Mouse (Mus musculus) embryonic facial prominence, embryonic 11.5 days (tissue): ENCODE data around the gene Grin2b. TPM values are rescaled to one million over a fixed set of nuclear protein-coding genes. Genes with fewer than 3 reads are reported as not detected.

ENCODE experiments used
- ATAC-seq: fragments of 200-750 bp; cut with Nextera tagmentation; replicated peaks from 2 replicates; pipeline ENCODE4 v1.8.0; 2017; ENCODE audit warnings: low read depth; ENCODE audit not compliant: insufficient number of reproducible peaks, low FRiP score, low TSS enrichment
- DNase-seq: peaks from one replicate; pipeline ENCODE4 v3.0.0-alpha.2; 2015; ENCODE audit warnings: low spot score
- H3K27ac ChIP-seq: fragments of 300-500 bp; sonication (generic); replicated peaks from 2 replicates; pipeline ENCODE4 v1.5.1; 2014; ENCODE audit warnings: mild to moderate bottlenecking, low read depth, low read length, control low read depth
- H3K27me3 ChIP-seq: fragments of 300-500 bp; sonication (generic); 2 replicates; pipeline ENCODE4 v1.6.1; 2014; ENCODE audit warnings: mild to moderate bottlenecking, low read length, moderate library complexity, mixed read lengths; ENCODE audit not compliant: control insufficient read depth, insufficient read depth
- H3K36me3 ChIP-seq: fragments of 300-500 bp; sonication (generic); replicated peaks from 2 replicates; pipeline ENCODE4 v1.6.1; 2014; ENCODE audit warnings: low read depth, mild to moderate bottlenecking, low read length, moderate library complexity, mixed read lengths; ENCODE audit not compliant: control insufficient read depth, insufficient read depth
- H3K4me1 ChIP-seq: fragments of 300-500 bp; sonication (generic); 2 replicates; pipeline ENCODE4 v1.6.1; 2014; ENCODE audit warnings: low read length, mixed read lengths; ENCODE audit not compliant: control insufficient read depth, insufficient read depth
- H3K4me2 ChIP-seq: fragments of 300-500 bp; sonication (generic); 2 replicates; pipeline ENCODE4 v1.6.1; 2014; ENCODE audit warnings: low read depth, mild to moderate bottlenecking, control low read depth, low read length, moderate library complexity
- H3K4me3 ChIP-seq: fragments of 300-500 bp; sonication (generic); 2 replicates; pipeline ENCODE4 v1.5.1; 2014; ENCODE audit warnings: low read depth, low read length, control low read depth
- H3K9ac ChIP-seq: fragments of 300-500 bp; sonication (generic); replicated peaks from 2 replicates; pipeline ENCODE4 v1.6.1; 2014; ENCODE audit warnings: mild to moderate bottlenecking, control low read depth, low read length
- H3K9me3 ChIP-seq: fragments of 300-500 bp; sonication (generic); replicated peaks from 2 replicates; pipeline ENCODE4 v1.6.1; 2016; ENCODE audit warnings: mild to moderate bottlenecking, low read length, inconsistent platforms, mixed read lengths; ENCODE audit not compliant: control insufficient read depth
- WGBS: fragments of 180-500 bp; shearing (Covaris S2); extraction: QIAGEN DNeasy Blood & Tissue Kit; methylation state at CpG from one replicate; pipeline ENCODE4 v1.1.7; 2014; 5-methylcytosine and 5-hydroxymethylcytosine counted together
- polyA plus RNA-seq: library from polyadenylated mRNA; unstranded; fragments of >200 nt; fragmentation: Nextera tagmentation; extraction: Ambion mirVana; gene quantifications from 2 replicates; pipeline ENCODE4 v1.2.1, GENCODE M21; 2014

The Grin2b gene
- polyA plus RNA-seq, 1 experiment from 2014 or later: 0.45 TPM

- Histone ChIP-seq H3K27ac (no peak overlapping the region), H3K9me3 (no peaks in the 10 kb centered on the region), H3K4me2 (no peak overlapping the region), H3K9ac (no peak overlapping the region), H3K36me3 (no peaks in the 10 kb centered on the region), H3K4me3 (no peak overlapping the region), H3K4me1 (no peaks in the 10 kb centered on the region), H3K27me3 (no peaks in the 10 kb centered on the region)
- WGBS: 60% methylated on average over 8 of the region's 8 CpGs
- no peak for ATAC-seq
- DNase-seq: no peak
Measured at GRCm38 (mm10) chr6:135876163-135876726, 297.1 kb downstream of the Grin2b start.

DNA sequence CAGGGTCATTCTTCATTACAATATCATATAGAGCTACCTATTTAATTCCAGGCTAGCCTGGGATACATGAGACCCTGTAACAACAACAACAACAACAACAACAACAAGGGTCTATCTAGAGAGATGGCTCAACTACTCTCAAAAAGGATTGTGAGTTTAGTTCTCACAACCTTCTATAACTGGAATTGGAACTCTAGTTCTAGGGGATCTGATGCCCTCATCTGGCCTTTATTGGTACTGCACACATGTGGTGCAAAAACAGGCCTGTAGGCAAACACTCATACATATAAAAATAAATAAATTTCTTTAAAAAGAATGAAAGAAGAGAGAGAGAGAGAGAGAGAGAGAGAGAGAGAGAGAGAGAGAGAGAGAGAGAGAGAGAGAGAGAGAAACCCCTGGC is 298.7 kb downstream of the Grin2b start:
- Histone ChIP-seq H3K4me3 (no peak overlapping the region), H3K9me3 (no peaks in the 10 kb centered on the region), H3K9ac (no peak overlapping the region), H3K4me2 (no peak overlapping the region), H3K27me3 (no peaks in the 10 kb centered on the region), H3K36me3 (no peaks in the 10 kb centered on the region), H3K27ac (no peak overlapping the region), H3K4me1 (no peaks in the 10 kb centered on the region)
- no peak for ATAC-seq
- DNase-seq: no peak

DNA sequence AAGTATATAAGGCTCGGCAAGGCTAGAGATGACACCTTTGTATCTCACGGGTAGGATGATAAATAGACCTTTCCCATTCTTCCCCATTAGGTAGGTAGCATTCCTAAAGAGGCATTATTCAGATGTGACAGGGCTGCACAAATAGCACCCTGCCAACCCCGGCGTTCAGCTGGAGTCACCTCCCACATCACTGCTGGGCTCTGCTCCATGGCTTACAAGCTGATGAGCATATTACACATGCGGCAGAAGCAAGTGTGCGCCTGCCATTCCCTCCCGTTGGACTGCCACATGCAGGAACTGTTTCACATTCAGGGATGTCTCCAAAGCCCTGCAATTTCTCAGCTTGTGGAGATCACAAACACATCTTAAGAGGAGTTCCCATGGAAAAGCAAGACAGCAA is 307.5 kb downstream of the Grin2b start:
- ATAC-seq: no peak
- H3K27me3 ChIP-seq: no peaks in the 10 kb centered on the region
- WGBS: 89% methylated on average over 7 of the region's 7 CpGs

DNA sequence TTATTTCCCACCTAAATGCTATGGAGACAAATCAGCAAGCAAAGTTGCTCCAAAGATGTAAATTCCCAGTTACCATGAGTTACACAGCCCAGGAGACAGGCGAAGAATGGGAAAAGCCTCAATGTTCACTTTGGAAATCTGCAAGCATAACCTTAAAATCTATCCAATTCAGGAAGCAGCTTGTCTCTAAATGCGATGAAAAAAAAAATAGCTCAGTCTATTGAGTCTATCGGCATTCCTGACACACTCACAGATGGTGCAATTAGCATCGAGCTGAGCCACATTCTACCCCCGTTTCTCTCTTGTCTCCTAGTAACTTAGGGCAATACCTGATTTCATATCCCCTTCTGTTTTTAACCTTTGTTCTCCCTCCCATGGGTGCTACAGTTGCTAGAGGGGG is 309.3 kb downstream of the Grin2b start:
- H3K27ac ChIP-seq: no peak overlapping the region
- ATAC-seq (no peak), DNase-seq (no peak)
- H3K4me2 ChIP-seq: no peak overlapping the region
- no peaks in the 10 kb centered on the region for H3K4me1 ChIP-seq
- no peaks in the 10 kb centered on the region for H3K9me3 ChIP-seq
- H3K9ac ChIP-seq: no peak overlapping the region
- no peaks in the 10 kb centered on the region for H3K27me3 ChIP-seq
- 76% methylated on average over 5 of the region's 5 CpGs for WGBS
- no peak overlapping the region for H3K4me3 ChIP-seq
- H3K36me3 ChIP-seq: no peaks in the 10 kb centered on the region

More for the DNA sequence above, 307.5 kb downstream of the Grin2b start:
- H3K4me2 ChIP-seq: no peak overlapping the region
- no peaks in the 10 kb centered on the region for H3K36me3 ChIP-seq
- no peak overlapping the region for H3K9ac ChIP-seq
- H3K27ac ChIP-seq: no peak overlapping the region
- no peak overlapping the region for H3K4me3 ChIP-seq
- DNase-seq: no peak
- H3K4me1 ChIP-seq: no peaks in the 10 kb centered on the region
- no peaks in the 10 kb centered on the region for H3K9me3 ChIP-seq

- no peak overlapping the region for H3K4me3 ChIP-seq
- 63% methylated on average over 8 of the region's 8 CpGs for WGBS
- no peak overlapping the region for H3K9ac ChIP-seq
- H3K4me2 ChIP-seq: no peak overlapping the region
- H3K36me3 ChIP-seq: no peaks in the 10 kb centered on the region
- no peak for ATAC-seq
- no peak for DNase-seq
- H3K4me1 ChIP-seq: no peaks in the 10 kb centered on the region
- no peaks in the 10 kb centered on the region for H3K9me3 ChIP-seq
- no peak overlapping the region for H3K27ac ChIP-seq
- H3K27me3 ChIP-seq: no peaks in the 10 kb centered on the region
Measured at GRCm38 (mm10) chr6:135859502-135859901, 313.8 kb downstream of the Grin2b start.

DNA sequence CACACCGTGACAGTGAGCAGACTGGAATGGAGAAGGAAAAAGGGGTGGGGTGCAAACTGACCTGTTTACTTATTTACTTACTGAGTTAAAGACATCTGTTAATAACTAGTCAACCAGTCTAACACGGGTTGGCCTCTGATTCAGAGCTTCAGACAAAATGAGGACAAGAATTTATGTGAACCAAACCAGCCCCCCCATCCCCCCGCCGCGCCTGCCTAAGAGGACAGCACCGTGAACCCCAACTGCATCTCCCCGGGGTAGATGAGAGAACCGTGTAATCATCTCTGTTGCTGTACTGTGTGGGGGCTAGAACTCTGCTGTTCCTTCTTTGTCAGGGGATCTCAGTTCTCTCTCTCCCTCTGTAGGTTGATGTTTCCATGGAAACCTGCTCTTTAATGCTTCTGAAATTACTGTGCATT is 319.1 kb downstream of the Grin2b start:
- Histone ChIP-seq H3K9ac (no peak overlapping the region), H3K36me3 (no peaks in the 10 kb centered on the region), H3K27ac (no peak overlapping the region), H3K4me2 (no peak overlapping the region), H3K4me3 (no peak overlapping the region), H3K27me3 (no peaks in the 10 kb centered on the region), H3K4me1 (no peaks in the 10 kb centered on the region), H3K9me3 (no peaks in the 10 kb centered on the region)
- ATAC-seq (peak; percentile 62; the same call in 1 of the 2 replicates), DNase-seq (peak; percentile 59)
- 37% methylated on average over 8 of the region's 8 CpGs for WGBS

DNA sequence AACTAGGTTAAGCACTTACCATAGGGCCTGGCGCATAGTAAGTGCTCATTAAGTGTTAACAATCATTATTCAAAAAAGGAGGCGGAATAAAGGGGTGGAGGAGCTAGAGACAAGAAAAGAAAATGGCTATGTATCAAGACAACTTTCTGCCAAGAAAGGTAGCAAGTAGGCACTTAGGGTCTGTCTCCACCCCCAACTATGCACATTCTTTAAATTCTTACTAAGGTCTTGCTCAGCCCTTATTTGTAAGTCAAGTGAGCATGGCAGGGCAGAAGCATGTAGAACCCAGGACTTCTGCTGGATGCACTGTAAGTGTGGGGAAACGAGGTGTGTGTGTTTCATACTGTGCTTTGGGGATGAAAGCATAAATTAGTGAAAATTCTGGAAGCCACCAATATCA is 329.6 kb downstream of the Grin2b start:
- Histone ChIP-seq H3K9ac (no peak overlapping the region), H3K27ac (no peak overlapping the region), H3K4me2 (no peak overlapping the region), H3K4me3 (no peak overlapping the region), H3K27me3 (no peaks in the 10 kb centered on the region), H3K4me1 (no peaks in the 10 kb centered on the region), H3K9me3 (no peaks in the 10 kb centered on the region), H3K36me3 (no peaks in the 10 kb centered on the region)
- no peak for ATAC-seq
- WGBS: 87% methylated on average over 3 of the region's 3 CpGs
- no peak for DNase-seq

DNA sequence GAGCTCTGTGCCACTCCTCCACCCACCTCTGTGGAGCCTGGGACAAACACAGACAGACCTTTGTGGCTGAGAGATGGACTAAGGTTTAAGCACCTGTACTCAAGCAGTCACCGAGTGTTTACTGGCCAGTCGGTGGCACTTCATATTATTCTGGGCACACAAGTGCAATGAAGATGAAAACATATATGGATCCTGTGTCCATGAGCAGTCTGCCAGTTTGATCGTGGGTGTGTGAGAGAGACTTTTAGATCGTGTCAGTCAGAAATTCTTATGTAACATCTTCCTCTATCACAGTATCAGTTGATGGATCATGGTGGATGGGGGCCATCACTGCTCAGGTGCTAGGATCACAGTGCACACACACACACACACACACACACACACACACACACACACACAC is 337.0 kb downstream of the Grin2b start:
- WGBS: 95% methylated on average over 4 of the region's 4 CpGs
- Histone ChIP-seq H3K9ac (no peak overlapping the region), H3K4me3 (no peak overlapping the region), H3K27me3 (no peaks in the 10 kb centered on the region), H3K9me3 (no peaks in the 10 kb centered on the region), H3K4me2 (no peak overlapping the region), H3K27ac (no peak overlapping the region), H3K4me1 (no peaks in the 10 kb centered on the region), H3K36me3 (no peaks in the 10 kb centered on the region)
- ATAC-seq (no peak), DNase-seq (no peak)
